Mouse (Mus musculus) ES-E14 (cell line): ENCODE data around the gene Slc19a3.

Experiments
- CHD2 ChIP-seq: IDR thresholded peaks from 2 replicates; pipeline ENCODE4 v1.6.1; 2014; ENCODE audit warnings: mild to moderate bottlenecking, low read depth, low read length, inconsistent platforms
- MAFK ChIP-seq: IDR thresholded peaks from 2 replicates; pipeline ENCODE4 v1.6.1; 2014; ENCODE audit warnings: mild to moderate bottlenecking, low read depth, low read length, inconsistent platforms; ENCODE audit not compliant: insufficient read depth
- ZC3H11A ChIP-seq: IDR thresholded peaks from 2 replicates; pipeline ENCODE4 v1.6.1; 2012; ENCODE audit warnings: low read depth, mild to moderate bottlenecking, inconsistent platforms, low read length, borderline replicate concordance
- ZNF384 ChIP-seq: IDR thresholded peaks from 2 replicates; pipeline ENCODE4 v1.6.1; 2012; ENCODE audit warnings: low read depth, low read length, inconsistent platforms

GRCm38 (mm10) chr1:82974342-82974741, 63.9 kb downstream of the Slc19a3 start:
- no peak for TF ChIP-seq ZNF384
- TF ChIP-seq CHD2 = no peak
- TF ChIP-seq MAFK = no peak
- TF ChIP-seq ZC3H11A = no peak
